Mouse (Mus musculus) liver, adult 2 months (tissue): ENCODE data around the gene Sirt1.

Source experiments
- CTCF ChIP-seq: fragments of 200-500 bp; IDR thresholded peaks from 2 replicates; pipeline ENCODE4 v1.5.1; 2011; ENCODE audit warnings: low read depth, low read length, control low read depth
- POLR2A ChIP-seq: fragments of 200-500 bp; IDR thresholded peaks from 2 replicates; pipeline ENCODE4 v1.6.1; 2011; ENCODE audit warnings: low read length, control low read depth; ENCODE audit not compliant: insufficient read depth; ENCODE audit errors: extremely low read depth

DNA sequence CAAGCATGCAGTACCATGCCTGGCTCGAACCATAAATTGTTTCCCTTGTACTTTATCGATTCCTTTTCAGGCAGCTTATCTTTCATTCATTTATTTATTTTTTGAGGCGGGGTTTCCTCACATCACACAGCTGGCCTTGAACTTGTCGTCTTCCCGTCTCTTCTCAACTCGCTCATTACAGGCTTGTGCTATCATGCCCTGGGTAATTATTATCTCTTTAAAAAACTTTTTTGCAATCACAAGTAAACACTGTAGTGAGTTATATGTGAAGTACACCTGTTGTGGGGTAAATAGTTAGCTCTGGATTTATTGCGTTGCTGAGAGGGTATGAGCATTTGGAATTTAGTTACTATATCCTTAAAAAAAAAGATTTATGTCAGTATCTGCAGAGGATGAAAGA, 33.8 kb upstream of the Sirt1 start:
- no peak for TF ChIP-seq CTCF
- TF ChIP-seq POLR2A: no peak
